Mouse (Mus musculus): ENCODE measurements around the gene Trappc3l. TPM values are rescaled to one million over a fixed set of nuclear protein-coding genes. Genes with fewer than 3 reads are reported as not detected.
A peak's percentile ranks its signal among the peaks of the same experiment; 100 is the strongest.

Trappc3l gene
- total and polyA plus RNA-seq, 2 experiments from 2014 or later: not detected

DNA sequence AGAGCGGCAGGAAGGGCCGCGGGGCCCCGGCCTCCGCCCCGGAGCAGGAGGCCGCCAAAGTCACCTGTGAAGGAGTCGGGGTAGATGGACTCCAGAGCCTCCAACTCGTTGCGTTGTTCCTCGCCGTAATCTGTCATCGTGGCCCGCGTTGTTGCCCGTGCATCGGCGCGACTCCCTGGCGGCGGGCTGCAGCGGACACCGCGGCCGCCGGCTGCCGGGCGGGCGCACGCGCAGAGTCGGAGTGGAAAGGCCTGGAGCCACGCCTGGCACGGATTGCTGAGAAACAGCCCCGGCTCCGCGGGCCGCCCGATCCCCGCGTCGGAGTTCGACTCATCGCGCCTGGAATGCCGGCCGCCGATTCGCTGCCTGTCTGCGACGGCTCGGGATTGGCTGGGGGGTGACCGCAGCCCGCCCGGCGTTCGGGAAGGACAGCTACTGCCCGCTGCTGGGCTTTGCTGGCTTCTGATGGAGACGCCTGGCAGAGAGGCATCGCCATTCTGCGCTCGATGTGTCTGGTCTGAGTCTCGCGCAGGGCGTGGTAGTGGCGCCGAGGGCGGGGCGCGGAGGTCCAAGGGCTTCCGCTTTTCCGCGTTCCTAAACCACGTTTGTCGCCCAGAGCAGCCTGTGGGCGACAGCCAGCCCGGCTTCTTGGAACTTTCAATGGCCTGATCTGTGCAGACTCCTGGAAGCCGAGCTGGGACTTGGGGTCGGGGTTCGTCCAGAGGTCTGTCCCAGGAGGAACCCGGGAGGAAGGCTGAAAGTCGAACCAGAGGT, 17.9 kb upstream of the Trappc3l start, which contains the start of gene Rwdd1:
TSS of gene Rwdd1 (minus strand) at position 323 of the 774 bp plus-strand sequence.
- Histone ChIP-seq H3K36me3 (replicated peaks; ENCODE audit: control insufficient read depth, insufficient read depth, low read length) (peaks cover 2% of the 10 kb centered on the region; the same call in 1 of the 2 replicates), H3K27ac (ENCODE audit: low read depth) (peak within 1 kb of the TSS; percentile 96), H3K27me3 (ENCODE audit: control insufficient read depth, insufficient read depth, low read length) (no peaks in the 10 kb centered on the region), H3K4me2 (ENCODE audit: low read depth, low read length) (peak within 1 kb of the TSS; percentile 82), H3K4me1 (ENCODE audit: control insufficient read depth, insufficient read depth) (peaks cover 11% of the 10 kb centered on the region), H3K9me3 (replicated peaks; ENCODE audit: control insufficient read depth, low read length) (no peaks in the 10 kb centered on the region), H3K9ac (replicated peaks; ENCODE audit: low read depth, low read length) (peak within 1 kb of the TSS; percentile 77), H3K4me3 (ENCODE audit: low read depth, low read length) (peak within 1 kb of the TSS; percentile 93)
- peak; percentile 99 for ATAC-seq (ENCODE audit: insufficient read depth, low read depth)
- DNase-seq (ENCODE audit: low spot score): peak; percentile 97
- under 1% methylated on average over 79 of the region's 82 CpGs for WGBS
- TF ChIP-seq CTCF (IDR thresholded peaks at IDR 0.05; ENCODE audit: low read depth): peak; percentile 29; the same call in 1 of the 2 replicates
- peak; percentile 61; the same call in 1 of the 2 replicates for TF ChIP-seq EP300 (IDR thresholded peaks at IDR 0.05; ENCODE audit: low read depth)

- no peak overlapping the region for H3K4me3 ChIP-seq (ENCODE audit: low read depth, low read length)
- no peak overlapping the region for H3K27ac ChIP-seq (ENCODE audit: low read depth)
- TF ChIP-seq EP300 (IDR thresholded peaks at IDR 0.05; ENCODE audit: low read depth): no peak
- TF ChIP-seq CTCF (IDR thresholded peaks at IDR 0.05; ENCODE audit: low read depth): no peak
- no peaks in the 10 kb centered on the region for H3K9me3 ChIP-seq (replicated peaks; ENCODE audit: control insufficient read depth, low read length)
- DNase-seq (ENCODE audit: low spot score): no peak
- ATAC-seq (ENCODE audit: insufficient read depth, low read depth): no peak
- H3K9ac ChIP-seq (replicated peaks; ENCODE audit: low read depth, low read length): no peak overlapping the region
- H3K4me1 ChIP-seq (ENCODE audit: control insufficient read depth, insufficient read depth): no peaks in the 10 kb centered on the region
- H3K36me3 ChIP-seq (replicated peaks; ENCODE audit: control insufficient read depth, insufficient read depth, low read length): no peaks in the 10 kb centered on the region
- WGBS: 55% methylated on average over 5 of the region's 5 CpGs
- H3K27me3 ChIP-seq (ENCODE audit: control insufficient read depth, insufficient read depth, low read length): no peaks in the 10 kb centered on the region
- no peak overlapping the region for H3K4me2 ChIP-seq (ENCODE audit: low read depth, low read length)
Observed at GRCm38 (mm10) chr10:34030322-34030721, 7.1 kb upstream of the Trappc3l start.

DNA sequence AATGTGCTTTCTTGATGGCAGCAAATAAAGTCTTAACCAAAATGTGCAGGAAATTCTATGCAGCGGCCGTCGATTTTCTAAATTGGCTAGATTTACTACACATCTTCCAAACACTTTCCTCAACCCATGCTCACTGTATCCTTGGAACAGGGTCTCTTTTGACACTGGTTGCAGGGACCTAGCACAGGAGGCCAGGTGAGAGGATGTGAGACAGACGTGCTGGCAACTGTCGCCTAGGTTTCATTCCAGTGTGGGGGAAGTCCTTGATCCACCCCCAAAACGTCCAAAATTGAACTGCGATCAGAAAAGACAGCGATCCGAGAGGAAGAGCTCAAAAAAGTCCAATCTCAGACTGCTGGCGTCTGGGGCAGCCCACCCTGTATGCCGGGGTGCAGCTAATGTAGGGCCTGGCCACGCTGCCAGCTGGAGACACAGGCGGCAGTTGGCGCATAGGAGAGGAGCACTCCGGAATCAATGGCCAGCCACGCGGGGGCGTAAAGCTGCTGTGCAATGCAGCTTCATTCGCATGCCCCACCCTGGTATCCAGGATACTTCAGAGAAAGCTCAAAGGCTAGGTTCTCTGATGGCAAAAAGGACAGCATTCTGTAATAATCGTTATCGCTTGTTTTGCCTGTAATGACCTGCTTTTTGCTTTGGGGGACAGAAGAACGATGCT, 3.6 kb upstream of the Trappc3l start:
- Histone ChIP-seq H3K4me2 (ENCODE audit: low read depth, low read length) (peak overlapping the region; percentile 39), H3K27ac (ENCODE audit: low read depth) (no peak overlapping the region), H3K9me3 (replicated peaks; ENCODE audit: control insufficient read depth, low read length) (no peaks in the 10 kb centered on the region), H3K4me1 (ENCODE audit: control insufficient read depth, insufficient read depth) (no peaks in the 10 kb centered on the region), H3K36me3 (replicated peaks; ENCODE audit: control insufficient read depth, insufficient read depth, low read length) (no peaks in the 10 kb centered on the region), H3K4me3 (ENCODE audit: low read depth, low read length) (0 out of 2 replicates have a peak overlapping the region, but pooled peaks have one; percentile 6), H3K27me3 (ENCODE audit: control insufficient read depth, insufficient read depth, low read length) (no peaks in the 10 kb centered on the region), H3K9ac (replicated peaks; ENCODE audit: low read depth, low read length) (no peak overlapping the region; the same call in 1 of the 2 replicates)
- ATAC-seq (ENCODE audit: insufficient read depth, low read depth) (peak; percentile 82), DNase-seq (ENCODE audit: low spot score) (peak; percentile 47)
- no peak for TF ChIP-seq EP300 (IDR thresholded peaks at IDR 0.05; ENCODE audit: low read depth)
- TF ChIP-seq CTCF (IDR thresholded peaks at IDR 0.05; ENCODE audit: low read depth): peak; percentile 64
- 17% methylated on average over 22 of the region's 22 CpGs for WGBS

DNA sequence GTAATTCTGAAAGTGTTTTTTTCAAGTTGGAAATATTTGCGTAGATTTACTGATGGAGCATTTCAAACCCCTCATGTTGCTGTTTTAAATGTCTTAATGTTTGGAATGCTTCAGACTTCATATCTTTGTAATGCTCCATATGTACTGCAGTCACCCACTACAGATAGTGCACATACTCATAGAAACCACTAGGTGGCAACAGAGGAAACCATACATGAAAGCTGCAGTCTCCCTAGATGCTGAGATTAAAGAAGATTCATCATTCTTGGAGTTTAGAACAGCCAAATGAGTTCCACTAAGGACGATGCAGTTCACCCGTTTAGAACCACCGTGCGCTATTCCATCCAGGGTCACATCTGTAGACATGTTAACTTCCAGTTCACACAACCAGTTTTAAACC, 810 bp upstream of the Trappc3l start:
- DNase-seq (ENCODE audit: low spot score) (peak; percentile 57), ATAC-seq (ENCODE audit: insufficient read depth, low read depth) (no peak)
- WGBS: 16% methylated on average over 5 of the region's 5 CpGs
- H3K27me3 ChIP-seq (ENCODE audit: control insufficient read depth, insufficient read depth, low read length): no peaks in the 10 kb centered on the region
- H3K9me3 ChIP-seq (replicated peaks; ENCODE audit: control insufficient read depth, low read length): no peaks in the 10 kb centered on the region
- no peak for TF ChIP-seq EP300 (IDR thresholded peaks at IDR 0.05; ENCODE audit: low read depth)
- peak; percentile 82 for TF ChIP-seq CTCF (IDR thresholded peaks at IDR 0.05; ENCODE audit: low read depth)
- no peaks in the 10 kb centered on the region for H3K4me1 ChIP-seq (ENCODE audit: control insufficient read depth, insufficient read depth)
- H3K4me2 ChIP-seq (ENCODE audit: low read depth, low read length): no peak overlapping the region
- H3K4me3 ChIP-seq (ENCODE audit: low read depth, low read length): no peak overlapping the region
- no peak overlapping the region for H3K9ac ChIP-seq (replicated peaks; ENCODE audit: low read depth, low read length)
- H3K36me3 ChIP-seq (replicated peaks; ENCODE audit: control insufficient read depth, insufficient read depth, low read length): no peaks in the 10 kb centered on the region
- H3K27ac ChIP-seq (ENCODE audit: low read depth): no peak overlapping the region

- Histone ChIP-seq H3K4me3 (ENCODE audit: low read depth, low read length) (no peak within 1 kb of the TSS), H3K4me1 (ENCODE audit: control insufficient read depth, insufficient read depth) (no peaks in the 10 kb centered on the region), H3K27ac (ENCODE audit: low read depth) (no peak within 1 kb of the TSS), H3K27me3 (ENCODE audit: control insufficient read depth, insufficient read depth, low read length) (no peaks in the 10 kb centered on the region), H3K9ac (replicated peaks; ENCODE audit: low read depth, low read length) (no peak within 1 kb of the TSS), H3K9me3 (replicated peaks; ENCODE audit: control insufficient read depth, low read length) (no peaks in the 10 kb centered on the region), H3K4me2 (ENCODE audit: low read depth, low read length) (no peak within 1 kb of the TSS), H3K36me3 (replicated peaks; ENCODE audit: control insufficient read depth, insufficient read depth, low read length) (no peaks in the 10 kb centered on the region)
- TF ChIP-seq CTCF (IDR thresholded peaks at IDR 0.05; ENCODE audit: low read depth) (no peak), EP300 (IDR thresholded peaks at IDR 0.05; ENCODE audit: low read depth) (no peak)
- ATAC-seq (ENCODE audit: insufficient read depth, low read depth) (no peak), DNase-seq (ENCODE audit: low spot score) (no peak)
- 80% methylated on average over 5 of the region's 5 CpGs for WGBS
Observed at GRCm38 (mm10) chr10:34044210-34044609, 6.8 kb downstream of the Trappc3l start, which contains the start of gene Calhm4. Gene Calhm4 (minus strand): TSS chr10:34044310.

Measured in heart, postnatal 0 days (tissue).